Mouse (Mus musculus) cerebellum, adult 2 months (tissue): ENCODE measurements around the gene Asb4. TPM values are rescaled to one million over a fixed set of nuclear protein-coding genes. Genes with fewer than 3 reads are reported as not detected.

Experiments
- DNase-seq, 2 experiments: peaks; one replicate each; pipeline ENCODE4 v3.0.0; 2021
- H3K27ac ChIP-seq: fragments of 200-500 bp; 2 replicates; pipeline ENCODE4 v1.5.1; 2012; ENCODE audit warnings: low read length, control low read depth, inconsistent platforms; ENCODE audit not compliant: insufficient read depth
- H3K27me3 ChIP-seq: fragments of 200-500 bp; 2 replicates; pipeline ENCODE4 v1.6.1; 2012; ENCODE audit warnings: inconsistent platforms, mild to moderate bottlenecking, low read length, moderate library complexity; ENCODE audit not compliant: control insufficient read depth, insufficient read depth
- H3K4me1 ChIP-seq: fragments of 200-500 bp; 2 replicates; pipeline ENCODE4 v1.6.1; 2011; ENCODE audit warnings: low read length; ENCODE audit not compliant: control insufficient read depth, insufficient read depth
- H3K4me3 ChIP-seq: fragments of 200-500 bp; replicated peaks from 2 replicates; pipeline ENCODE3; 2011; ENCODE audit warnings: mild to moderate bottlenecking, low read depth, low read length, control low read depth; ENCODE audit not compliant: insufficient read depth
- CTCF ChIP-seq: fragments of 200-500 bp; IDR thresholded peaks from 2 replicates; pipeline ENCODE4 v1.5.1; 2011; ENCODE audit warnings: low read depth, mild to moderate bottlenecking, control low read depth, low read length, moderate library complexity, borderline replicate concordance; ENCODE audit not compliant: insufficient read depth
- POLR2A ChIP-seq: fragments of 200-500 bp; IDR thresholded peaks from 2 replicates; pipeline ENCODE4 v1.6.1; 2011; ENCODE audit warnings: low read length, control low read depth, borderline replicate concordance; ENCODE audit not compliant: insufficient read depth
- WGBS: fragments of 180-500 bp; shearing (Covaris S2); methylation state at CpG from one replicate; pipeline ENCODE4 v1.1.7; 2018; 5-methylcytosine and 5-hydroxymethylcytosine counted together
- polyA plus RNA-seq: library from polyadenylated mRNA; depleted of rRNA; stranded (reverse); fragments of >200 nt; gene quantifications from 2 replicates; pipeline ENCODE4 v1.2.3, GENCODE M21; 2012

Asb4 gene
- polyA plus RNA-seq, 1 experiment = 1.4 TPM

DNA sequence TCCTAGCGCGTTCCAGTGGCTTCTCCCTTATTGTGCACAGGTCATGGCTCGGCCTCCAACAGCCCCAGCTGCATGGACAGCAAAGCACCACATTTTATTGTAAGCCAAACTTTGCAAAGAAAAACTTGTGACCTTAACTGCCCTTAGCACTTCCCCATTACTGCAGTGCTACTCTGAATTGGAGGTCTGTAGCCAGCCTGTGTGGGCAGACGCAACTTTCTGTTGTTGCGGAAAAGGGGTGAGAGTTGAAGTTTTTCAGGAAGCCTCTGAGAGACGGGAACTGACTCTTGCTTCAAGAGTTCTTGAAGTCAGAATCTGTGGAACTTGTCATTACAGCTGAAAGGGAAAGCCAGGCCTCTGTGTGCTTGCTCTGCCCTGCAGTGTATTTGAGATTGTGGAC, 21.2 kb upstream of the Asb4 start:
- WGBS = 85% methylated on average over 6 of the region's 6 CpGs

DNA sequence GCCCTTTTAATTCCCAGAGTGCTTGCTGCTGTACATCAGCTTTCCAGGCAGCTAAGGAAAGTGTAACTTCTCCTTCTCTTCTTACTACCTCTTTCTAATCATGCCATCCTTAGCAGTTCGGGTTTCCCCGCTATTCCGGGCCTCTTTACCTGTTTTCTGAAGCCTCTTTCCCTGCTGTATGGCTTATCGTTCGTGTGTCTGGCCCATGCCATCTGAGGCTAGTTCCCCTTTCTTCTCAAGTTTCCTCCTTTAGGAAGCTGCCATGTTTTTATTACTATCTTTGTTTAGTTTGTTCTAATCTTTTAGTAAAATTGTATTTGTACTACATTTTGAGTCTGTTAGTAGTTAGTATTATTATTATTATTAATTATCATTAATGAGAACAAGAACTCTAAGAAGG, 17.3 kb upstream of the Asb4 start:
- Histone ChIP-seq H3K4me1 (no peaks in the 10 kb centered on the region), H3K4me3 (no peak overlapping the region), H3K27me3 (no peaks in the 10 kb centered on the region), H3K27ac (no peak overlapping the region)
- TF ChIP-seq POLR2A (no peak), CTCF (no peak)
- DNase-seq = no peak
- 91% methylated on average over 5 of the region's 5 CpGs for WGBS

More for the DNA sequence above, 21.2 kb upstream of the Asb4 start:
- TF ChIP-seq CTCF (no peak), POLR2A (no peak)
- DNase-seq = no peak
- no peaks in the 10 kb centered on the region for H3K4me1 ChIP-seq
- H3K27me3 ChIP-seq = no peaks in the 10 kb centered on the region
- H3K4me3 ChIP-seq = no peak overlapping the region
- no peak overlapping the region for H3K27ac ChIP-seq

GRCm38 (mm10) chr6:5376884-5377283, 6.3 kb upstream of the Asb4 start:
- Histone ChIP-seq H3K4me3 (no peak overlapping the region), H3K27ac (no peak overlapping the region)
- WGBS = 92% methylated on average over 4 of the region's 4 CpGs

GRCm38 (mm10) chr6:5379048-5379447, 4.1 kb upstream of the Asb4 start:
- Histone ChIP-seq H3K4me1 (no peaks in the 10 kb centered on the region; the same call in 1 of the 2 replicates), H3K27me3 (no peaks in the 10 kb centered on the region), H3K4me3 (no peak overlapping the region), H3K27ac (no peak overlapping the region)
- no peak for TF ChIP-seq POLR2A
- TF ChIP-seq CTCF = no peak
- no peak for DNase-seq
- WGBS = 84% methylated on average over 3 of the region's 3 CpGs

More at GRCm38 (mm10) chr6:5376884-5377283, 6.3 kb upstream of the Asb4 start:
- Histone ChIP-seq H3K4me1 (no peaks in the 10 kb centered on the region; the same call in 1 of the 2 replicates), H3K27me3 (no peaks in the 10 kb centered on the region)
- TF ChIP-seq CTCF (no peak), POLR2A (no peak)
- no peak for DNase-seq

DNA sequence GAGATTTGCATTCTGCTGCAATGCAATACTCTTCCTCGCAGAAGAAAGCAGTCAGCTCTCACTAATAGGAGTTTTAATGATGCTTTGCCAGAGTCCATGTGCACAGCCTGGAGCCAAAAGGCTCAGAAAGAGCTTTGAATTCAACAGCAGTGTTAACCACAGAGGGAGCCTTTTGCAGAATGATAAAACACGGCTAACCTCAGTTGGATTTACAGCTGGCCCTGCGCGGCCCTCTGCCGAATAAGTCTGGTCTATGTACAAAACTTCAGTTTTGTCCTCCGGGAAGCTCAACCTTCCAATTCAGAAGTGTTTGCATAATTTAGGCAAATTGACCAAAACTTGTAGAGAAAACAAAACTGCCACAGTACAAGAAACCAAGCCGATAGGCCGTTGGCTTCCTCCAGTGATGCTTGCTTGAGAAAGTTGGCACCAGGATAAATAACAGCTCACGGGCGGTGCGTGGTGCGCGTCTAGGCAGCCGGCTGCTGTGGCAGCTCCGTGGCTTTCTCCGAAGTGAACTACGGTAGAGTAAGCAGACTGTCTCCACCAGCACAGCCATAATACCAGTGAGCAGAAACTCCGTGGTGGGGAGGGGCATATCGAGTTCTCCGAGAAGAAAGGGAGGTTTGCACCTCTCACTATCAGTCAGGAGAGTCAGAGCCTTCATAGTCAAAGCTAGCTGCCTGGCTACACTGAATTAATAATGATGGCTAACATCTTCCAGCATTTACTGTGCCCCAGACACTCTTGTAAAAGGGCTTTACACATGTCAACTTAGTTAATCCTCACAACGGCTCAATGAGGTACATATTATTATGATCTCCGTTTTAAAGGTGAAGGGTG, 3.2 kb upstream of the Asb4 start:
- no peak for DNase-seq
- TF ChIP-seq POLR2A (no peak), CTCF (no peak)
- 20% methylated on average over 22 of the region's 22 CpGs for WGBS
- H3K27me3 ChIP-seq = no peaks in the 10 kb centered on the region
- H3K4me3 ChIP-seq = no peak overlapping the region
- H3K27ac ChIP-seq = no peak overlapping the region
- no peaks in the 10 kb centered on the region; the same call in 1 of the 2 replicates for H3K4me1 ChIP-seq

DNA sequence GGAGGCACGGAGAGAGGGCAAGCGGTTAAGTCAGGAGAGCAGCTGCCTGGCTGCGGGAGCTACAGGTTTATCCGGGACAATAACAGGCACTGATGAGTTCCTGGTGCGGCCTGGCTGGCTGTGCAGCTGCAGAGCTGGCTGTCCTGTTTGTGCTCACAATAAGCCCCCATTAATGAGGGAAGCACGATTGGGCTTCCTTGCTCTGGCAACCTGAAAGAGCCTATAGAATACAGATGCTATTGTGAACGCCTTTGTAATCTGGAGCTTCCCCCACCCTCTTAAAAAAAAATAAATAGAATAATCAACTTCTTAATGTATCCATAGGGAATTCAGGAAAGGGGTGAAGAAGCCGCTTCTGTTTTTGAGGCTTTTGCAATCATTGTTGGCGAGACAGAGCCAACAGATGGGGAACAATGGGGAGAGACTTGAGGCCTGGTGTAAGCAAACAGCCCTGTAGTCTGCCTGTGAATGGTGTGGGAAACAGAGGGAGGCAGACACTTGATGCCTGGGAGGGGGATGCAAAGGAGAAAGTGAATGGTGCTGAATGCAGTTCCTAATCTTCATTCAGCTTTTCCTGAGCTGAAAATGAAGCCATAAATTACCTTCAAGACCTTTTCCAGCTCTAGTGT, 2.4 kb upstream of the Asb4 start:
- Histone ChIP-seq H3K4me3 (no peak overlapping the region), H3K27ac (no peak overlapping the region), H3K27me3 (no peaks in the 10 kb centered on the region), H3K4me1 (no peaks in the 10 kb centered on the region; the same call in 1 of the 2 replicates)
- TF ChIP-seq POLR2A = no peak
- no peak for TF ChIP-seq CTCF
- no peak for DNase-seq
- WGBS = 41% methylated on average over 9 of the region's 9 CpGs

GRCm38 (mm10) chr6:5381918-5382582, 1.1 kb upstream of the Asb4 start:
- no peak overlapping the region for H3K27ac ChIP-seq
- WGBS = 62% methylated on average over 13 of the region's 13 CpGs
- no peaks in the 10 kb centered on the region; the same call in 1 of the 2 replicates for H3K4me1 ChIP-seq
- H3K27me3 ChIP-seq = no peaks in the 10 kb centered on the region
- TF ChIP-seq POLR2A (no peak), CTCF (no peak)
- no peak for DNase-seq
- no peak overlapping the region for H3K4me3 ChIP-seq
